Mouse (Mus musculus): ENCODE results near the gene Btbd7.

Btbd7 gene

DNA sequence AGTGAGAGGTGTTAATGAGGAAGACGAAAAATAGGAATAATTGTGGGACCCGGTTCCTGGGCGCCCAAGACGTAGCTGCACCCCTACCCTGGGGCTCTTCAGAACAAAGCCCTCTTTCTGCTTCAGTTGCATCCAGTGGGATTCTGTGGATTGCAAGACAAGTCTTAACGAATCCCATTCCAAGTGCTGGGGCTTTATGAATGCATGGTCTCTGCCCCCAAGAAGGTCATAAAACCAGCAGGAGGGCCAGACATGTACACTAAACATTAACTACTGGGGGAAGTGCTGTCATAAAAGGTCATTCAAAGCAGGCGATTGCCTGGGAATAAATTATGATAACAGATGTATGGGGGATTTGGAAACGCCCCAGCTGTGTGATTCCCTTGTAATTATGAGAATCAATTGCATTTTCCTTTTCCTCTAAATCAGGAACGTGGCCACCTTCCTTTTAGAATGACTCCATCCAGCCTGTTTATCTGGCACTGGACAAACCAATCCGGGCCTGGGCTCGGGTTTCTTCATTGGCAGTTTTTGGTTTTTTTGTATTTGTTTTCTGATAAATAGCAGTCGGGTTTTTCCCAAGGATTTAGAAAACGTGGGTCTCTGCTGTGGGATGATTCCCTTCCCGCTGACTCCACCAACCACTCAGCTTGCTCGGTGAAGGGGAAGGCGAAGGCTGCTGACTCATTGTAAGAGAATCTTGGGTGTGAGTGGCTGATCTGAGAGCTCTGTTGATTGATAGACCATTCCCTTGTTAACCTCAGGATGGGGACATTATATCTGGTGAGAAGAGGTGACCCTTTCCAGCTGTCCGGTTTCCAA lies 147.3 kb downstream of the Btbd7 start:
- DNase-seq (ENCODE audit: low read depth, low spot score), result peak; percentile 53

Measured in 3T3-L1 (cell line).